Mouse (Mus musculus): ENCODE data around the gene A630010A05Rik. TPM values are rescaled to one million over a fixed set of nuclear protein-coding genes. Genes with fewer than 3 reads are reported as not detected.
"Not testable (repeated sequence)": the region's sequence is repeated elsewhere in the genome, so short reads cannot be mapped to it uniquely, and the experiment has no call there.

Gene A630010A05Rik
- polyA plus RNA-seq (2016; fragmentation: Nextera tagmentation; extraction: Ambion mirVana) = not detected in 2 replicates

DNA sequence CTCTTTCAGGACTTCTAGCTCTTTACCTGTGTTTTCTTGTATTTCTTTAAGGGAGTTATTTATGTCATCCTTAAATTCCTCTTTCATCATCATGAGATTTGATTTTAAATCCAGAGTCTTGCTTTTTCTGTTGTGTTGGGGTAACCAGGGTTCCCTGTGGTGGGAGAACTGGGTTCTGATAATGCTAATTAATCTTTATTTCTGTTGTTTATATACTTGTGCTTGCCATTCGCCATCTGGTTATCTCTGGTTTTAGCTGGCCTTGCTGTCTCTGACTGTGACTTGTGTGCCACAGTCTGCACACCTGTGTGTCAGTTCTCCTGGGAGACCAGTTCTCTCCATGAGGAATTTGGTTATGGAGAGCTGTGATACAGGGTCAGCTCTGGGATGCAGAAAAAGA, at the start of gene A630010A05Rik:
Gene A630010A05Rik (plus strand): TSS at position 301 of the 400 bp plus-strand sequence.
- Histone ChIP-seq H3K4me3 (no peak within 1 kb of the TSS), H3K9ac (no peak within 1 kb of the TSS), H3K9me3 (replicated peaks) (peaks cover 4% of the 10 kb centered on the region; the same call in 1 of the 2 replicates), H3K36me3 (no peaks in the 10 kb centered on the region), H3K4me1 (replicated peaks) (no peaks in the 10 kb centered on the region), H3K4me2 (no peak within 1 kb of the TSS), H3K27me3 (replicated peaks) (no peaks in the 10 kb centered on the region), H3K27ac (ENCODE audit: poor library complexity, severe bottlenecking) (no peak within 1 kb of the TSS)
- no peak for ATAC-seq (ENCODE audit: insufficient number of reproducible peaks, low FRiP score)
- WGBS = 76% methylated on average over 1 of the region's 1 CpGs

DNA sequence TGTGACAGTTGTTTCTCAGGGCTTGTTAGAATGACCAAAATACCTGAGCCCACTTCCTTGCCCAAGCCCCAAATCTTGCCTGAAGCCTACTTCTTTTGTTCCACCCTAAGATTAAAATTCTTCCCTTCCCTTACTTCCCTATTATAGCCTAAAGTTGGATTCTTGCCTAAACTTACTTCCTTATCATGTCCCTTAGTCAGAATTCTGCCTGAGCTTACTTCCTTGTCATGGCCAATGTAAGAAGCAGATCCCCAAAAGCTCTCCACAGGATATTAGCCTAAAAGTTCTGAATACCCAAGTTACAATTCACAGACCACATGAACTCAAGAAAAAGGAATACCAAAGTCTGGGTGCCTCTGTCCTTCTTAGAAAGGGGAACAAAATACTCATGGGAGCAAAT, 26.4 kb upstream of the A630010A05Rik start:
- ATAC-seq (ENCODE audit: insufficient number of reproducible peaks, low FRiP score) = no peak

DNA sequence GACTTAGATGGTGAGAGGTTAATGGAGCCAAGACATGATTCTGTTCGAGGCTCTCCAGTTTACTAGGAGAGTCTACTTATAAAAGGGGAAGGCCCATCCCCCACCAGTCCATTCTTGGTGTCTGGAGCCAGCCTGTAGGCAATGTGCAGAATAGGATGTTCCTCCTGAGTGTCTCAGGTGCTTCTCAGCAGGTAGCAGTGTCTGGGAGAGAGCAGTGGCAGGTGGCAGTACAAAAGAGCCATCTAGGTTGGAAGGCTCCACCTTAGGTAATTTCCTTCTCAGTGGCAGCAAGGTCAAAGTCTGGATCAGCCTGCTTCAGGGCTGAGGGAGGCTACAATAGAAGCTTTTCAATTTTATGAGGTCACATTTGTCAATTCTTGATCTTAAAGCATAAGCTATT, 4.9 kb upstream of the A630010A05Rik start:
- not testable (repeated sequence) for H3K36me3 ChIP-seq; H3K9me3 ChIP-seq (replicated peaks); H3K27ac ChIP-seq (ENCODE audit: poor library complexity, severe bottlenecking); ATAC-seq (ENCODE audit: insufficient number of reproducible peaks, low FRiP score); H3K9ac ChIP-seq; H3K4me1 ChIP-seq (replicated peaks); H3K4me3 ChIP-seq; H3K27me3 ChIP-seq (replicated peaks); H3K4me2 ChIP-seq
- WGBS = 57% methylated on average over 1 of the region's 1 CpGs

More for the DNA sequence above, 26.4 kb upstream of the A630010A05Rik start:
- Histone ChIP-seq H3K4me2 (no peak overlapping the region), H3K36me3 (no peaks in the 10 kb centered on the region), H3K9ac (no peak overlapping the region), H3K4me3 (no peak overlapping the region), H3K9me3 (replicated peaks) (no peaks in the 10 kb centered on the region), H3K4me1 (replicated peaks) (no peaks in the 10 kb centered on the region), H3K27me3 (replicated peaks) (no peaks in the 10 kb centered on the region), H3K27ac (ENCODE audit: poor library complexity, severe bottlenecking) (no peak overlapping the region)

Other genes with a start within 250 kb of the A630010A05Rik start
- 96.3 and 112 TPM in 2 replicates for gene Fopnl, start 244.9 kb upstream of the A630010A05Rik start, polyA plus RNA-seq (2016; fragmentation: Nextera tagmentation; extraction: Ambion mirVana)
- gene Abcc1, start 200.8 kb upstream of the A630010A05Rik start, polyA plus RNA-seq (2016; fragmentation: Nextera tagmentation; extraction: Ambion mirVana) = 3.1 and 3.4 TPM in 2 replicates

All from heart, embryonic 12.5 days (tissue).